Mouse (Mus musculus): ENCODE measurements at regions not wholly inside any gene's neighbourhood (a gene's known extent, or its start where the extent isn't known, plus 50 kb on each side); places are given as distances from the start of the nearest gene placed in this dataset.
A peak's percentile ranks its signal among the peaks of the same experiment; 100 is the strongest.

- H3K36me3 ChIP-seq (ENCODE audit: insufficient read depth, low read length) = no peaks in the 10 kb centered on the region
- 61% methylated on average over 6 of the region's 6 CpGs for WGBS
- DNase-seq (ENCODE audit: low spot score) = no peak
These were observed 119.9 kb upstream of the Bdnf start for GRCm38 (mm10) chr2:109554644-109555043.

GRCm38 (mm10) chr2:109559088-109560030 lies 115.1 kb upstream of the Bdnf start:
- Histone ChIP-seq H3K36me3 (ENCODE audit: insufficient read depth, low read length) (no peaks in the 10 kb centered on the region), H3K9ac (replicated peaks; ENCODE audit: low read depth) (no peak overlapping the region), H3K4me3 (ENCODE audit: low read depth, low read length) (no peak overlapping the region), H3K27me3 (replicated peaks; ENCODE audit: insufficient read depth, low read length) (no peaks in the 10 kb centered on the region), H3K4me1 (ENCODE audit: insufficient read depth, low read depth, low read length) (no peaks in the 10 kb centered on the region), H3K9me3 (ENCODE audit: low read length) (no peaks in the 10 kb centered on the region), H3K4me2 (replicated peaks; ENCODE audit: low read depth, low read length) (no peak overlapping the region), H3K27ac (ENCODE audit: low read length) (no peak overlapping the region)
- no peak for TF ChIP-seq CTCF (IDR thresholded peaks at IDR 0.05)
- no peak for TF ChIP-seq EP300 (IDR thresholded peaks at IDR 0.05)
- ATAC-seq (no peak), DNase-seq (ENCODE audit: low spot score) (no peak)
- 83% methylated on average over 9 of the region's 9 CpGs for WGBS

More at GRCm38 (mm10) chr2:109554644-109555043, 119.9 kb upstream of the Bdnf start:
- ATAC-seq = no peak
- no peak overlapping the region for H3K4me3 ChIP-seq (ENCODE audit: low read depth, low read length)
- H3K4me1 ChIP-seq (ENCODE audit: insufficient read depth, low read depth, low read length) = no peaks in the 10 kb centered on the region
- H3K27ac ChIP-seq (ENCODE audit: low read length) = no peak overlapping the region
- H3K27me3 ChIP-seq (replicated peaks; ENCODE audit: insufficient read depth, low read length) = no peaks in the 10 kb centered on the region
- TF ChIP-seq EP300 (IDR thresholded peaks at IDR 0.05) = no peak
- no peak for TF ChIP-seq CTCF (IDR thresholded peaks at IDR 0.05)
- no peak overlapping the region for H3K4me2 ChIP-seq (replicated peaks; ENCODE audit: low read depth, low read length)
- H3K9ac ChIP-seq (replicated peaks; ENCODE audit: low read depth) = no peak overlapping the region
- H3K9me3 ChIP-seq (ENCODE audit: low read length) = no peaks in the 10 kb centered on the region

GRCm38 (mm10) chr2:109562996-109563395 lies 111.5 kb upstream of the Bdnf start:
- no peak overlapping the region for H3K4me3 ChIP-seq (ENCODE audit: low read depth, low read length)
- H3K36me3 ChIP-seq (ENCODE audit: insufficient read depth, low read length) = no peaks in the 10 kb centered on the region
- peak; percentile 11 for DNase-seq (ENCODE audit: low spot score)
- H3K9ac ChIP-seq (replicated peaks; ENCODE audit: low read depth) = no peak overlapping the region
- 0 out of 2 replicates have a peak, but pooled peaks have one; percentile 48 for ATAC-seq
- no peak overlapping the region for H3K4me2 ChIP-seq (replicated peaks; ENCODE audit: low read depth, low read length)
- TF ChIP-seq EP300 (IDR thresholded peaks at IDR 0.05) = peak; percentile 76
- no peak for TF ChIP-seq CTCF (IDR thresholded peaks at IDR 0.05)
- no peaks in the 10 kb centered on the region for H3K9me3 ChIP-seq (ENCODE audit: low read length)
- H3K27me3 ChIP-seq (replicated peaks; ENCODE audit: insufficient read depth, low read length) = no peaks in the 10 kb centered on the region
- 51% methylated on average over 3 of the region's 3 CpGs for WGBS
- H3K27ac ChIP-seq (ENCODE audit: low read length) = no peak overlapping the region
- H3K4me1 ChIP-seq (ENCODE audit: insufficient read depth, low read depth, low read length) = no peaks in the 10 kb centered on the region

- Histone ChIP-seq H3K27me3 (replicated peaks; ENCODE audit: insufficient read depth, low read length) (no peaks in the 10 kb centered on the region), H3K9me3 (ENCODE audit: low read length) (no peaks in the 10 kb centered on the region), H3K36me3 (ENCODE audit: insufficient read depth, low read length) (no peaks in the 10 kb centered on the region), H3K27ac (ENCODE audit: low read length) (no peak overlapping the region), H3K4me3 (ENCODE audit: low read depth, low read length) (no peak overlapping the region), H3K4me1 (ENCODE audit: insufficient read depth, low read depth, low read length) (no peaks in the 10 kb centered on the region), H3K9ac (replicated peaks; ENCODE audit: low read depth) (no peak overlapping the region), H3K4me2 (replicated peaks; ENCODE audit: low read depth, low read length) (no peak overlapping the region)
- DNase-seq (ENCODE audit: low spot score) (no peak), ATAC-seq (no peak)
- TF ChIP-seq CTCF (IDR thresholded peaks at IDR 0.05) (no peak), EP300 (IDR thresholded peaks at IDR 0.05) (no peak)
These were observed 97.6 kb upstream of the Bdnf start for GRCm38 (mm10) chr2:109576946-109577345.

- no peaks in the 10 kb centered on the region for H3K4me1 ChIP-seq (ENCODE audit: insufficient read depth, low read depth, low read length)
- no peak overlapping the region for H3K9ac ChIP-seq (replicated peaks; ENCODE audit: low read depth)
- H3K9me3 ChIP-seq (ENCODE audit: low read length) = no peaks in the 10 kb centered on the region
- 4% methylated on average over 6 of the region's 6 CpGs for WGBS
- DNase-seq (ENCODE audit: low spot score) (peak; percentile 15), ATAC-seq (peak; percentile 55; the same call in 1 of the 2 replicates)
- no peak overlapping the region; the same call in 1 of the 2 replicates for H3K4me2 ChIP-seq (replicated peaks; ENCODE audit: low read depth, low read length)
- no peaks in the 10 kb centered on the region for H3K27me3 ChIP-seq (replicated peaks; ENCODE audit: insufficient read depth, low read length)
- no peak overlapping the region for H3K4me3 ChIP-seq (ENCODE audit: low read depth, low read length)
- H3K27ac ChIP-seq (ENCODE audit: low read length) = no peak overlapping the region
- TF ChIP-seq EP300 (IDR thresholded peaks at IDR 0.05) = no peak
- TF ChIP-seq CTCF (IDR thresholded peaks at IDR 0.05) = no peak
- H3K36me3 ChIP-seq (ENCODE audit: insufficient read depth, low read length) = no peaks in the 10 kb centered on the region
These were observed 95.6 kb upstream of the Bdnf start for GRCm38 (mm10) chr2:109578870-109579310.

- no peak overlapping the region for H3K9ac ChIP-seq (replicated peaks; ENCODE audit: low read depth)
- no peak for DNase-seq (ENCODE audit: low spot score)
- no peak for ATAC-seq
- no peak overlapping the region for H3K4me3 ChIP-seq (ENCODE audit: low read depth, low read length)
- no peaks in the 10 kb centered on the region for H3K27me3 ChIP-seq (replicated peaks; ENCODE audit: insufficient read depth, low read length)
- H3K9me3 ChIP-seq (ENCODE audit: low read length) = no peaks in the 10 kb centered on the region
- H3K27ac ChIP-seq (ENCODE audit: low read length) = no peak overlapping the region
- WGBS = 86% methylated on average over 9 of the region's 9 CpGs
- no peak for TF ChIP-seq EP300 (IDR thresholded peaks at IDR 0.05)
- no peak for TF ChIP-seq CTCF (IDR thresholded peaks at IDR 0.05)
- H3K36me3 ChIP-seq (ENCODE audit: insufficient read depth, low read length) = no peaks in the 10 kb centered on the region
- H3K4me1 ChIP-seq (ENCODE audit: insufficient read depth, low read depth, low read length) = no peaks in the 10 kb centered on the region
- no peak overlapping the region for H3K4me2 ChIP-seq (replicated peaks; ENCODE audit: low read depth, low read length)
These were observed 56.0 kb upstream of the Bdnf start for GRCm38 (mm10) chr2:109618341-109619058.
